Mouse (Mus musculus) bone marrow, adult 2 months (tissue): ENCODE measurements around the gene Fbxo46. TPM values are rescaled to one million over a fixed set of nuclear protein-coding genes. Genes with fewer than 3 reads are reported as not detected.

Experiments used
- H3K27ac ChIP-seq: fragments of 200-500 bp; 2 replicates; pipeline ENCODE4 v1.5.1; 2012; ENCODE audit warnings: low read depth, mild to moderate bottlenecking, control low read depth, inconsistent platforms, low read length; ENCODE audit not compliant: control insufficient read depth, poor library complexity, insufficient read depth
- H3K4me1 ChIP-seq: fragments of 200-500 bp; 2 replicates; pipeline ENCODE4 v1.6.1; 2011; ENCODE audit warnings: low read length; ENCODE audit not compliant: control insufficient read depth, insufficient read depth
- H3K4me3 ChIP-seq: fragments of 200-500 bp; replicated peaks from 2 replicates; pipeline ENCODE3; 2011; ENCODE audit warnings: mild to moderate bottlenecking, low read depth, low read length, control low read depth; ENCODE audit not compliant: control insufficient read depth
- CTCF ChIP-seq: fragments of 200-500 bp; IDR thresholded peaks from 2 replicates; pipeline ENCODE4 v1.5.1; 2011; ENCODE audit warnings: low read length, control low read depth; ENCODE audit not compliant: control insufficient read depth, insufficient read depth
- POLR2A ChIP-seq: fragments of 200-500 bp; IDR thresholded peaks from 2 replicates; pipeline ENCODE4 v1.6.1; 2011; ENCODE audit warnings: low read depth, mild to moderate bottlenecking, control low read depth, low read length, borderline replicate concordance; ENCODE audit not compliant: control insufficient read depth
- WGBS: fragments of 180-500 bp; shearing (Covaris S2); methylation state at CpG from one replicate; pipeline ENCODE4 v1.1.7; 2018; 5-methylcytosine and 5-hydroxymethylcytosine counted together
- polyA plus RNA-seq: library from polyadenylated mRNA; stranded (reverse); fragments of >200 nt; gene quantifications from 2 replicates; pipeline ENCODE4 v1.2.4, GENCODE M21; 2011; ENCODE audit warnings: low replicate concordance; ENCODE audit not compliant: missing spikeins, insufficient read depth, insufficient read length

The Fbxo46 gene
- polyA plus RNA-seq, 1 experiment, result 4.8 TPM

- WGBS, result 50% methylated on average over 8 of the region's 8 CpGs
- peaks cover 2% of the 10 kb centered on the region; the same call in 1 of the 2 replicates for H3K4me1 ChIP-seq
- no peak overlapping the region for H3K27ac ChIP-seq
- TF ChIP-seq CTCF, result no peak
- TF ChIP-seq POLR2A, result no peak
- no peak overlapping the region for H3K4me3 ChIP-seq
Measured at GRCm38 (mm10) chr7:19171831-19172230, 52.2 kb downstream of the Fbxo46 start.

- Histone ChIP-seq H3K4me3 (no peak overlapping the region), H3K27ac (no peak overlapping the region), H3K4me1 (peaks cover 2% of the 10 kb centered on the region; the same call in 1 of the 2 replicates)
- TF ChIP-seq CTCF (peak; percentile 65), POLR2A (no peak)
- WGBS, result 5% methylated on average over 17 of the region's 17 CpGs
Measured at GRCm38 (mm10) chr7:19172874-19173273, 53.2 kb downstream of the Fbxo46 start.

- Histone ChIP-seq H3K4me1 (peaks cover 3% of the 10 kb centered on the region; the same call in 1 of the 2 replicates), H3K27ac (no peak within 1 kb of the TSS), H3K4me3 (no peak within 1 kb of the TSS)
- 7% methylated on average over 30 of the region's 30 CpGs for WGBS
- TF ChIP-seq CTCF (no peak), POLR2A (no peak)
Measured at GRCm38 (mm10) chr7:19175708-19176515, 56.3 kb downstream of the Fbxo46 start, which contains the start of gene Eml2. TSS of gene Eml2 (plus strand) at chr7:19176421.

GRCm38 (mm10) chr7:19176516-19176947 lies 56.9 kb downstream of the Fbxo46 start:
- Histone ChIP-seq H3K27ac (no peak overlapping the region), H3K4me3 (no peak overlapping the region), H3K4me1 (peaks cover 3% of the 10 kb centered on the region; the same call in 1 of the 2 replicates)
- TF ChIP-seq POLR2A (no peak), CTCF (no peak)
- 17% methylated on average over 15 of the region's 21 CpGs for WGBS

- TF ChIP-seq POLR2A, result no peak
- TF ChIP-seq CTCF, result no peak
- Histone ChIP-seq H3K4me1 (peaks cover 3% of the 10 kb centered on the region; the same call in 1 of the 2 replicates), H3K4me3 (no peak overlapping the region), H3K27ac (no peak overlapping the region)
- 82% methylated on average over 7 of the region's 7 CpGs for WGBS
Measured at GRCm38 (mm10) chr7:19177216-19177615, 57.6 kb downstream of the Fbxo46 start.

GRCm38 (mm10) chr7:19178035-19178434 lies 58.4 kb downstream of the Fbxo46 start:
- 25% methylated on average over 18 of the region's 18 CpGs for WGBS
- H3K27ac ChIP-seq, result no peak overlapping the region
- no peak overlapping the region for H3K4me3 ChIP-seq
- TF ChIP-seq POLR2A (no peak), CTCF (no peak)
- peaks cover 3% of the 10 kb centered on the region; the same call in 1 of the 2 replicates for H3K4me1 ChIP-seq

- WGBS, result 4% methylated on average over 25 of the region's 27 CpGs
- Histone ChIP-seq H3K27ac (no peak overlapping the region), H3K4me3 (no peak overlapping the region), H3K4me1 (peaks cover 3% of the 10 kb centered on the region; the same call in 1 of the 2 replicates)
- TF ChIP-seq CTCF (peak; percentile 79), POLR2A (no peak)
Measured at GRCm38 (mm10) chr7:19178443-19179092, 58.9 kb downstream of the Fbxo46 start.

- H3K27ac ChIP-seq, result no peak overlapping the region
- H3K4me1 ChIP-seq, result peaks cover 3% of the 10 kb centered on the region; the same call in 1 of the 2 replicates
- no peak overlapping the region for H3K4me3 ChIP-seq
- TF ChIP-seq POLR2A (no peak), CTCF (peak; percentile 75)
- WGBS, result 1% methylated on average over 32 of the region's 32 CpGs
Measured at GRCm38 (mm10) chr7:19179173-19179572, 59.5 kb downstream of the Fbxo46 start.
